Mouse (Mus musculus) thymus, adult 2 months (tissue): ENCODE measurements around the gene Gm11541.

ENCODE experiments used
- CTCF ChIP-seq: fragments of 200-500 bp; IDR thresholded peaks from 2 replicates; pipeline ENCODE4 v1.5.1; 2012; ENCODE audit warnings: mild to moderate bottlenecking, control low read depth, low read length, moderate library complexity, borderline replicate concordance; ENCODE audit not compliant: control insufficient read depth, poor library complexity, insufficient read depth; ENCODE audit errors: extremely low read depth
- POLR2A ChIP-seq: fragments of 200-500 bp; IDR thresholded peaks from 2 replicates; pipeline ENCODE4 v1.6.1; 2012; ENCODE audit warnings: mild to moderate bottlenecking, low read length, control low read depth, moderate library complexity; ENCODE audit not compliant: control insufficient read depth, poor library complexity, insufficient read depth; ENCODE audit errors: extremely low read depth

GRCm38 (mm10) chr11:94728545-94728944 is 24.2 kb upstream of the Gm11541 start:
- no peak for TF ChIP-seq CTCF
- TF ChIP-seq POLR2A = no peak
